Mouse (Mus musculus) heart, postnatal 0 days (tissue): ENCODE data around the gene Gga1. TPM values are rescaled to one million over a fixed set of nuclear protein-coding genes. Genes with fewer than 3 reads are reported as not detected.

Experiments
- ATAC-seq: fragments of 200-750 bp; cut with Nextera tagmentation; 2 replicates; pipeline ENCODE4 v1.8.0; 2017; ENCODE audit warnings: low read depth, moderate number of reproducible peaks, moderate library complexity; ENCODE audit not compliant: insufficient read depth
- DNase-seq: peaks from one replicate; pipeline ENCODE4 v3.0.0-alpha.2; 2016; ENCODE audit warnings: low spot score
- H3K27ac ChIP-seq: fragments of 300-500 bp; sonication (generic); 2 replicates; pipeline ENCODE4 v1.5.1; 2014; ENCODE audit warnings: low read depth, mild to moderate bottlenecking
- H3K27me3 ChIP-seq: fragments of 300-500 bp; sonication (generic); 2 replicates; pipeline ENCODE4 v1.6.1; 2014; ENCODE audit warnings: low read length, mixed read lengths; ENCODE audit not compliant: control insufficient read depth, insufficient read depth
- H3K36me3 ChIP-seq: fragments of 300-500 bp; sonication (generic); replicated peaks from 2 replicates; pipeline ENCODE4 v1.6.1; 2014; ENCODE audit warnings: low read length, mixed read lengths; ENCODE audit not compliant: control insufficient read depth, insufficient read depth
- H3K4me1 ChIP-seq: fragments of 300-500 bp; sonication (generic); 2 replicates; pipeline ENCODE4 v1.6.1; 2014; ENCODE audit warnings: antibody characterized with exemption; ENCODE audit not compliant: control insufficient read depth, insufficient read depth
- H3K4me2 ChIP-seq: fragments of 300-500 bp; sonication (generic); 2 replicates; pipeline ENCODE4 v1.6.1; 2014; ENCODE audit warnings: low read depth, mild to moderate bottlenecking, low read length, moderate library complexity
- H3K4me3 ChIP-seq: fragments of 300-500 bp; sonication (generic); 2 replicates; pipeline ENCODE4 v1.5.1; 2014; ENCODE audit warnings: low read depth, low read length
- H3K9ac ChIP-seq: fragments of 300-500 bp; sonication (generic); replicated peaks from 2 replicates; pipeline ENCODE4 v1.6.1; 2014; ENCODE audit warnings: low read depth, low read length, mixed read lengths
- H3K9me3 ChIP-seq: fragments of 300-500 bp; sonication (generic); replicated peaks from 2 replicates; pipeline ENCODE4 v1.6.1; 2016; ENCODE audit warnings: low read length; ENCODE audit not compliant: control insufficient read depth
- CTCF ChIP-seq: IDR thresholded peaks from 2 replicates; pipeline ENCODE4 v1.5.1; 2016; ENCODE audit warnings: antibody characterized with exemption, control low read depth, low read depth
- EP300 ChIP-seq: IDR thresholded peaks from 2 replicates; pipeline ENCODE4 v1.6.1; 2016; ENCODE audit warnings: antibody characterized with exemption, low read depth
- WGBS: fragments of 180-500 bp; shearing (Covaris S2); extraction: QIAGEN DNeasy Blood & Tissue Kit; methylation state at CpG from one replicate; pipeline ENCODE4 v1.1.7; 2014; 5-methylcytosine and 5-hydroxymethylcytosine counted together
- polyA plus RNA-seq: library from polyadenylated mRNA; unstranded; fragments of >200 nt; fragmentation: Nextera tagmentation; extraction: Ambion mirVana; gene quantifications from 2 replicates; pipeline ENCODE4 v1.2.1, GENCODE M21; 2015
- total RNA-seq: library from RNA; depleted of rRNA; stranded (reverse); fragments of >200 nt; gene quantifications from 2 replicates; pipeline ENCODE4 v1.2.3, GENCODE M21; 2014; ENCODE audit warnings: low replicate concordance

Gene Gga1
- total and polyA plus RNA-seq, 2 experiments from 2014 or later: 32.4 TPM

GRCm38 (mm10) chr15:78841161-78841790 lies 35.7 kb upstream of the Gga1 start:
- no peak overlapping the region for H3K4me2 ChIP-seq
- 65% methylated on average over 6 of the region's 6 CpGs for WGBS
- ATAC-seq (no peak), DNase-seq (no peak)
- no peaks in the 10 kb centered on the region for H3K9me3 ChIP-seq
- no peak overlapping the region for H3K27ac ChIP-seq
- no peaks in the 10 kb centered on the region for H3K36me3 ChIP-seq
- no peak overlapping the region for H3K4me3 ChIP-seq
- no peak for TF ChIP-seq EP300
- TF ChIP-seq CTCF: no peak
- no peak overlapping the region for H3K9ac ChIP-seq
- H3K4me1 ChIP-seq: peaks cover 14% of the 10 kb centered on the region; the same call in 1 of the 2 replicates
- H3K27me3 ChIP-seq: no peaks in the 10 kb centered on the region

- Histone ChIP-seq H3K4me3 (peak within 1 kb of the TSS; percentile 71), H3K4me2 (peak within 1 kb of the TSS; percentile 81), H3K4me1 (peaks cover 16% of the 10 kb centered on the region; the same call in 1 of the 2 replicates), H3K27me3 (no peaks in the 10 kb centered on the region), H3K9ac (peak within 1 kb of the TSS; percentile 92), H3K27ac (peak within 1 kb of the TSS; percentile 98), H3K9me3 (no peaks in the 10 kb centered on the region), H3K36me3 (peaks cover 6% of the 10 kb centered on the region; the same call in 1 of the 2 replicates)
- 0% methylated on average over 68 of the region's 86 CpGs for WGBS
- DNase-seq (peak; percentile 67), ATAC-seq (peak; percentile 83)
- no peak for TF ChIP-seq CTCF
- peak; percentile 54; the same call in 1 of the 2 replicates for TF ChIP-seq EP300
Measured at GRCm38 (mm10) chr15:78842371-78843163, 34.4 kb upstream of the Gga1 start, which contains the start of gene Cdc42ep1. Gene Cdc42ep1 (plus strand): TSS chr15:78842624.

GRCm38 (mm10) chr15:78843581-78844469 lies 33.2 kb upstream of the Gga1 start:
- peak overlapping the region; percentile 71 for H3K4me3 ChIP-seq
- peak overlapping the region; percentile 92 for H3K9ac ChIP-seq
- 40% methylated on average over 21 of the region's 21 CpGs for WGBS
- peaks cover 17% of the 10 kb centered on the region for H3K36me3 ChIP-seq
- peak overlapping the region; percentile 81 for H3K4me2 ChIP-seq
- H3K9me3 ChIP-seq: no peaks in the 10 kb centered on the region
- no peak for TF ChIP-seq EP300
- TF ChIP-seq CTCF: no peak
- no peak for ATAC-seq
- DNase-seq: no peak
- peak overlapping the region; percentile 98 for H3K27ac ChIP-seq
- H3K4me1 ChIP-seq: peaks cover 16% of the 10 kb centered on the region; the same call in 1 of the 2 replicates
- no peaks in the 10 kb centered on the region for H3K27me3 ChIP-seq

GRCm38 (mm10) chr15:78844791-78845190 lies 32.2 kb upstream of the Gga1 start:
- DNase-seq: peak; percentile 73
- Histone ChIP-seq H3K27ac (peak overlapping the region; percentile 98), H3K36me3 (peaks cover 26% of the 10 kb centered on the region), H3K4me1 (peaks cover 16% of the 10 kb centered on the region; the same call in 1 of the 2 replicates), H3K9ac (peak overlapping the region; percentile 92), H3K27me3 (no peaks in the 10 kb centered on the region), H3K4me2 (peak overlapping the region; percentile 81), H3K4me3 (peak overlapping the region; percentile 71), H3K9me3 (no peaks in the 10 kb centered on the region)
- ATAC-seq: peak; percentile 21
- TF ChIP-seq CTCF: no peak
- no peak for TF ChIP-seq EP300
- WGBS: 20% methylated on average over 9 of the region's 9 CpGs

DNA sequence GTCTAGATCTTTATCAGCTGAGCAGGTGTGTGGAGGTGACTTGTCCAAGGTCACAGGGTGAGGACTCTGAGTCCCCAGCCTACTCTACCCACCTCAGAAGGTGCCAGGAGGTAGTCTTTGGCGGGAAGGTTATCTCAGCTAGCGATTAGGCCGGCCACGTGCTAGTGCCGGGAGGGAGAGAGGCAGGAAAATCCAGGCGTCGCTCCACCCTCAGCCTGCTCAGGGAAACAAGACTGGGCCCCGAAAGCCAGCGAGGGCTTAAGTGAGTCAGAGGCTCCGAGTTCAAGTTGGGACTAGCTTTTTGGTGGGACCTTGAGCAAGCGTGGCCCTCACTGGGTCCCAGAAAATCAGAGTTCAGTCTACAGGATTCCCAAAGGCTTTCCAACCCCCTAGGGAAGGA lies 31.7 kb upstream of the Gga1 start:
- 21% methylated on average over 11 of the region's 11 CpGs for WGBS
- Histone ChIP-seq H3K36me3 (peaks cover 28% of the 10 kb centered on the region), H3K27me3 (no peaks in the 10 kb centered on the region), H3K4me3 (peak overlapping the region; percentile 71), H3K4me1 (peaks cover 16% of the 10 kb centered on the region; the same call in 1 of the 2 replicates), H3K4me2 (peak overlapping the region; percentile 81), H3K9ac (peak overlapping the region; percentile 34; the same call in 1 of the 2 replicates), H3K27ac (peak overlapping the region; percentile 33), H3K9me3 (no peaks in the 10 kb centered on the region)
- no peak for ATAC-seq
- DNase-seq: no peak
- TF ChIP-seq CTCF (no peak), EP300 (no peak)
